Mouse (Mus musculus): ENCODE measurements around the gene Actr8.

GRCm38 (mm10) chr14:30022471-30022870 is 44.3 kb downstream of the Actr8 start:
- TF ChIP-seq CTCF (IDR thresholded peaks at IDR 0.05; ENCODE audit: insufficient read depth, low read depth, low read length) (no peak), POLR2A (IDR thresholded peaks at IDR 0.05; ENCODE audit: insufficient read depth, low read depth, low read length) (no peak)

All from olfactory bulb, adult 2 months (tissue).